Mouse (Mus musculus) ES-Bruce4 (cell line): ENCODE results near the gene Cd79b.

Experiments
- CTCF ChIP-seq: IDR thresholded peaks from one replicate; pipeline ENCODE4 v1.8.1; 2011; ENCODE audit warnings: low read depth, low read length
- POLR2A ChIP-seq: IDR thresholded peaks from one replicate; pipeline ENCODE4 v1.8.1; 2011; ENCODE audit warnings: low read length; ENCODE audit not compliant: insufficient read depth

- TF ChIP-seq CTCF, result no peak
- no peak for TF ChIP-seq POLR2A
These were observed 31.2 kb downstream of the Cd79b start for GRCm38 (mm10) chr11:106283371-106283770.
